Mouse (Mus musculus) c-Kit-positive CD71-positive TER-119-positive erythroid progenitor cells, embryonic 14.5 days (primary cell): ENCODE results near the gene Serpinb9b.

ENCODE experiments used
- DNase-seq: peaks from one replicate; pipeline ENCODE4 v3.0.0-alpha.2; 2013; ENCODE audit warnings: low spot score

Serpinb9b gene

GRCm38 (mm10) chr13:33047234-33047633 is 20.0 kb downstream of the Serpinb9b start:
- DNase-seq, result no peak

- no peak for DNase-seq
Observed at GRCm38 (mm10) chr13:33048187-33048586, 21.0 kb downstream of the Serpinb9b start.

- no peak for DNase-seq
Observed at GRCm38 (mm10) chr13:33051697-33052096, 24.5 kb downstream of the Serpinb9b start.

- DNase-seq, result no peak
Observed at GRCm38 (mm10) chr13:33063048-33063447, 35.8 kb downstream of the Serpinb9b start.

- DNase-seq, result no peak
Observed at GRCm38 (mm10) chr13:33067387-33067977, 40.3 kb downstream of the Serpinb9b start.

- no peak for DNase-seq
Observed at GRCm38 (mm10) chr13:33068164-33068563, 40.9 kb downstream of the Serpinb9b start.

GRCm38 (mm10) chr13:33071776-33072175 is 44.6 kb downstream of the Serpinb9b start:
- DNase-seq, result no peak

- DNase-seq, result peak; percentile 31
Observed at GRCm38 (mm10) chr13:33074029-33074428, 46.8 kb downstream of the Serpinb9b start.

GRCm38 (mm10) chr13:33076247-33076646 is 49.0 kb downstream of the Serpinb9b start:
- DNase-seq, result no peak

- DNase-seq, result no peak
Observed at GRCm38 (mm10) chr13:33077026-33077685, 49.9 kb downstream of the Serpinb9b start.

- DNase-seq, result no peak
Observed at GRCm38 (mm10) chr13:33078056-33078705, 51.0 kb downstream of the Serpinb9b start, which contains the start of gene Serpinb1b. TSS of gene Serpinb1b (plus strand) at chr13:33078575.

GRCm38 (mm10) chr13:33079391-33079790 is 52.2 kb downstream of the Serpinb9b start:
- no peak for DNase-seq

- DNase-seq, result no peak
Observed at GRCm38 (mm10) chr13:33080356-33080755, 53.1 kb downstream of the Serpinb9b start.

GRCm38 (mm10) chr13:33083834-33084233 is 56.6 kb downstream of the Serpinb9b start:
- no peak for DNase-seq

GRCm38 (mm10) chr13:33084975-33085694 is 57.9 kb downstream of the Serpinb9b start:
- DNase-seq, result no peak

GRCm38 (mm10) chr13:33085695-33086432 is 58.6 kb downstream of the Serpinb9b start:
- no peak for DNase-seq

GRCm38 (mm10) chr13:33089566-33089965 is 62.4 kb downstream of the Serpinb9b start:
- no peak for DNase-seq

- DNase-seq, result no peak
Observed at GRCm38 (mm10) chr13:33090546-33090945, 63.3 kb downstream of the Serpinb9b start.

- no peak for DNase-seq
Observed at GRCm38 (mm10) chr13:33091306-33091705, 64.1 kb downstream of the Serpinb9b start.
